In genomic region chr17:28485446-28485948, GRCm38 (mm10) we compare ENCODE assay signal across 8 mouse cellular contexts. TPM values are rescaled to one million over a fixed set of nuclear protein-coding genes. Genes with fewer than 3 reads are reported as not detected.
DNase-seq lines count a peak whose midpoint lies in the region; ATAC-seq and TF ChIP-seq lines count a peak whose summit lies in the region.

No protein-coding gene starts in this region.

- peak overlapping the region; percentile 90 for H3K27ac ChIP-seq in forebrain, postnatal 0 days (ENCODE audit: low read depth, low read length)
- H3K27ac ChIP-seq in hindbrain, embryonic 16.5 days (ENCODE audit: low read depth, low read length): peak overlapping the region; percentile 86
- H3K27ac ChIP-seq in limb, embryonic 14.5 days (replicated peaks; ENCODE audit: low read depth, low read length): peak overlapping the region; percentile 65
- H3K27ac ChIP-seq in midbrain, embryonic 11.5 days (ENCODE audit: low read depth, low read length): peak overlapping the region; percentile 77

- DNase-seq in embryo, embryonic 10.5 days (ENCODE audit: low spot score): peak; percentile 63
- no peak for DNase-seq in embryo, embryonic 10 days (ENCODE audit: low spot score)
- peak; percentile 59 for DNase-seq in brain, adult 2 months (ENCODE audit: low read depth, low spot score)
- DNase-seq in forebrain, postnatal 0 days: peak; percentile 69
- DNase-seq in limb, embryonic 14.5 days (ENCODE audit: low spot score): peak; percentile 17
- DNase-seq in midbrain, embryonic 11.5 days (ENCODE audit: low spot score, missing footprints): peak; percentile 98
- DNase-seq in spleen, postnatal 10 days (ENCODE audit: low spot score in 2 of 2): peak; percentile 54 to 68

- peak overlapping the region; percentile 78 for H3K9ac ChIP-seq in forebrain, postnatal 0 days
- peak overlapping the region; percentile 91 for H3K9ac ChIP-seq in hindbrain, embryonic 16.5 days (ENCODE audit: low read depth, low read length)
- peak overlapping the region; percentile 75 for H3K9ac ChIP-seq in limb, embryonic 14.5 days (ENCODE audit: low read depth, low read length, severe bottlenecking)
- H3K9ac ChIP-seq in midbrain, embryonic 11.5 days (ENCODE audit: low read length): peak overlapping the region; percentile 87

- TF ChIP-seq CTCF in forebrain, postnatal 0 days (IDR thresholded peaks at IDR 0.05; ENCODE audit: low read depth): peak; percentile 30

- no peaks in the 10 kb centered on the region for H3K36me3 ChIP-seq in forebrain, postnatal 0 days (ENCODE audit: insufficient read depth)
- H3K36me3 ChIP-seq in hindbrain, embryonic 16.5 days (ENCODE audit: control insufficient read depth, insufficient read depth, low read length): no peaks in the 10 kb centered on the region
- no peaks in the 10 kb centered on the region for H3K36me3 ChIP-seq in limb, embryonic 14.5 days (ENCODE audit: control insufficient read depth, insufficient read depth, low read length)
- H3K36me3 ChIP-seq in midbrain, embryonic 11.5 days (ENCODE audit: control insufficient read depth, insufficient read depth, low read length): no peaks in the 10 kb centered on the region

- H3K4me3 ChIP-seq in forebrain, postnatal 0 days (ENCODE audit: low read depth, low read length): peak overlapping the region; percentile 84
- H3K4me3 ChIP-seq in hindbrain, embryonic 16.5 days (ENCODE audit: low read length): peak overlapping the region; percentile 97
- peak overlapping the region; percentile 84 for H3K4me3 ChIP-seq in limb, embryonic 14.5 days (replicated peaks; ENCODE audit: low read length)
- peak overlapping the region; percentile 86 for H3K4me3 ChIP-seq in midbrain, embryonic 11.5 days (ENCODE audit: low read depth, low read length)

- H3K27me3 ChIP-seq in forebrain, postnatal 0 days (ENCODE audit: insufficient read depth, low read length): no peaks in the 10 kb centered on the region
- no peaks in the 10 kb centered on the region for H3K27me3 ChIP-seq in hindbrain, embryonic 16.5 days (replicated peaks; ENCODE audit: control insufficient read depth, insufficient read depth, low read length)
- H3K27me3 ChIP-seq in limb, embryonic 14.5 days (ENCODE audit: control insufficient read depth, insufficient read depth, low read length): no peaks in the 10 kb centered on the region
- no peaks in the 10 kb centered on the region for H3K27me3 ChIP-seq in midbrain, embryonic 11.5 days (ENCODE audit: control insufficient read depth, insufficient read depth, low read length)

- peak; percentile 65 for ATAC-seq in forebrain, postnatal 0 days
- peak; percentile 74; the same call in 1 of the 2 replicates for ATAC-seq in hindbrain, embryonic 16.5 days
- ATAC-seq in limb, embryonic 14.5 days (ENCODE audit: low FRiP score, low read depth): no peak; the same call in none of the 2 replicates
- peak; percentile 16; the same call in 1 of the 2 replicates for ATAC-seq in midbrain, embryonic 11.5 days (ENCODE audit: low FRiP score)

- H3K9me3 ChIP-seq in forebrain, postnatal 0 days (ENCODE audit: low read length): no peaks in the 10 kb centered on the region
- H3K9me3 ChIP-seq in hindbrain, embryonic 16.5 days (ENCODE audit: control insufficient read depth, low read length): no peaks in the 10 kb centered on the region
- H3K9me3 ChIP-seq in limb, embryonic 14.5 days (ENCODE audit: control insufficient read depth, low read length): no peaks in the 10 kb centered on the region
- H3K9me3 ChIP-seq in midbrain, embryonic 11.5 days (ENCODE audit: control insufficient read depth, low read length): no peaks in the 10 kb centered on the region

- H3K4me1 ChIP-seq in forebrain, postnatal 0 days (ENCODE audit: insufficient read depth): no peaks in the 10 kb centered on the region
- H3K4me1 ChIP-seq in hindbrain, embryonic 16.5 days (ENCODE audit: control insufficient read depth, insufficient read depth, low read depth, low read length): no peaks in the 10 kb centered on the region; the same call in 1 of the 2 replicates
- no peaks in the 10 kb centered on the region; the same call in 1 of the 2 replicates for H3K4me1 ChIP-seq in limb, embryonic 14.5 days (ENCODE audit: control insufficient read depth, insufficient read depth, low read length)
- peaks cover 7% of the 10 kb centered on the region for H3K4me1 ChIP-seq in midbrain, embryonic 11.5 days (ENCODE audit: control insufficient read depth, insufficient read depth, low read length)

- peak overlapping the region; percentile 77 for H3K4me2 ChIP-seq in forebrain, postnatal 0 days (ENCODE audit: low read depth)
- peak overlapping the region; percentile 83 for H3K4me2 ChIP-seq in hindbrain, embryonic 16.5 days (ENCODE audit: low read length)
- H3K4me2 ChIP-seq in limb, embryonic 14.5 days (replicated peaks; ENCODE audit: low read depth, low read length, severe bottlenecking): peak overlapping the region; percentile 68
- peak overlapping the region; percentile 66 for H3K4me2 ChIP-seq in midbrain, embryonic 11.5 days

- 2% methylated on average over 72 of the region's 77 CpGs for WGBS in forebrain, postnatal 0 days
- under 1% methylated on average over 37 of the region's 77 CpGs for WGBS in hindbrain, embryonic 16.5 days
- WGBS in limb, embryonic 14.5 days: 0% methylated on average over 16 of the region's 77 CpGs
- WGBS in midbrain, embryonic 11.5 days: under 1% methylated on average over 60 of the region's 77 CpGs

- TF ChIP-seq POLR2A in limb, embryonic 14.5 days (IDR thresholded peaks at IDR 0.05; ENCODE audit: borderline replicate concordance, extremely low read depth, insufficient read depth, insufficient read length): no peak

RNA-seq across cellular contexts. Expression of gene Fkbp5, which starts 31.8 kb away (rescaled TPM):
- total RNA-seq in forebrain, postnatal 0 days (2014; rRNA removed): 26.6 and 37.3 TPM in 2 replicates
- polyA plus RNA-seq in forebrain, postnatal 0 days (2015; fragmentation: Nextera tagmentation; extraction: Ambion mirVana): 18.3 and 21.1 TPM in 2 replicates
- 26.7 and 30.8 TPM in 2 replicates for polyA plus RNA-seq in hindbrain, embryonic 16.5 days (2015; fragmentation: Nextera tagmentation; extraction: Ambion mirVana)
- 21.4 and 23.3 TPM in 2 replicates for polyA plus RNA-seq in limb, embryonic 14.5 days (2012; rRNA removed)
- polyA plus RNA-seq in limb, embryonic 14.5 days (2014; fragmentation: Nextera tagmentation; extraction: Ambion mirVana): 8.7 and 9.2 TPM in 2 replicates
- polyA plus RNA-seq in midbrain, embryonic 11.5 days (2014; fragmentation: Nextera tagmentation; extraction: Ambion mirVana): 9.8 and 10.9 TPM in 2 replicates

RNA-seq across cellular contexts. Expression of gene Armc12, which starts 45.1 kb away (rescaled TPM):
- 0.15 TPM in 1 of 2 replicates, not detected in the other for total RNA-seq in forebrain, postnatal 0 days (2014; rRNA removed)
- not detected in 2 replicates for polyA plus RNA-seq in forebrain, postnatal 0 days (2015; fragmentation: Nextera tagmentation; extraction: Ambion mirVana)
- polyA plus RNA-seq in hindbrain, embryonic 16.5 days (2015; fragmentation: Nextera tagmentation; extraction: Ambion mirVana): not detected in 2 replicates
- polyA plus RNA-seq in limb, embryonic 14.5 days (2012; rRNA removed): 0.04 and 0.05 TPM in 2 replicates
- not detected in 2 replicates for polyA plus RNA-seq in limb, embryonic 14.5 days (2014; fragmentation: Nextera tagmentation; extraction: Ambion mirVana)
- not detected in 2 replicates for polyA plus RNA-seq in midbrain, embryonic 11.5 days (2014; fragmentation: Nextera tagmentation; extraction: Ambion mirVana)
